Mouse (Mus musculus) heart, embryonic 11.5 days (tissue): ENCODE results near the gene Dmpk. TPM values are rescaled to one million over a fixed set of nuclear protein-coding genes. Genes with fewer than 3 reads are reported as not detected.
"Not testable (repeated sequence)": the region's sequence is repeated elsewhere in the genome, so short reads cannot be mapped to it uniquely, and the experiment has no call there.

Experiments
- ATAC-seq: fragments of 200-750 bp; cut with Nextera tagmentation; replicated peaks from 2 replicates; pipeline ENCODE4 v1.8.0; 2017; ENCODE audit warnings: moderate library complexity; ENCODE audit not compliant: insufficient number of reproducible peaks, low FRiP score, low TSS enrichment
- H3K27ac ChIP-seq: fragments of 300-500 bp; sonication (generic); 2 replicates; pipeline ENCODE4 v1.5.1; 2014; ENCODE audit warnings: mild to moderate bottlenecking, low read depth, low read length
- H3K27me3 ChIP-seq: fragments of 300-500 bp; sonication (generic); 2 replicates; pipeline ENCODE4 v1.6.1; 2014; ENCODE audit warnings: mild to moderate bottlenecking, low read length, mixed read lengths; ENCODE audit not compliant: control insufficient read depth, insufficient read depth
- H3K36me3 ChIP-seq: fragments of 300-500 bp; sonication (generic); 2 replicates; pipeline ENCODE4 v1.6.1; 2014; ENCODE audit warnings: mild to moderate bottlenecking, low read length, moderate library complexity, mixed read lengths; ENCODE audit not compliant: control insufficient read depth, insufficient read depth
- H3K4me1 ChIP-seq: fragments of 300-500 bp; sonication (generic); 2 replicates; pipeline ENCODE4 v1.6.1; 2014; ENCODE audit warnings: low read length; ENCODE audit not compliant: control insufficient read depth, insufficient read depth
- H3K4me2 ChIP-seq: fragments of 300-500 bp; sonication (generic); 2 replicates; pipeline ENCODE4 v1.6.1; 2014; ENCODE audit warnings: mild to moderate bottlenecking, moderate library complexity
- H3K4me3 ChIP-seq: fragments of 300-500 bp; sonication (generic); 2 replicates; pipeline ENCODE4 v1.5.1; 2014; ENCODE audit warnings: low read depth, low read length
- H3K9ac ChIP-seq: fragments of 300-500 bp; sonication (generic); 2 replicates; pipeline ENCODE4 v1.6.1; 2014; ENCODE audit warnings: mild to moderate bottlenecking, low read depth, low read length, moderate library complexity
- H3K9me3 ChIP-seq: fragments of 300-500 bp; sonication (generic); replicated peaks from 2 replicates; pipeline ENCODE4 v1.6.1; 2016; ENCODE audit warnings: low read length; ENCODE audit not compliant: control insufficient read depth
- WGBS: fragments of 180-500 bp; shearing (Covaris S2); extraction: QIAGEN DNeasy Blood & Tissue Kit; methylation state at CpG from one replicate; pipeline ENCODE4 v1.1.7; 2014; ENCODE audit not compliant: insufficient replicate concordance; 5-methylcytosine and 5-hydroxymethylcytosine counted together
- polyA plus RNA-seq: library from polyadenylated mRNA; unstranded; fragments of >200 nt; fragmentation: Nextera tagmentation; extraction: Ambion mirVana; gene quantifications from 2 replicates; pipeline ENCODE4 v1.2.1, GENCODE M21; 2014

Dmpk gene
- polyA plus RNA-seq, 1 experiment from 2014 or later: 17.0 TPM

DNA sequence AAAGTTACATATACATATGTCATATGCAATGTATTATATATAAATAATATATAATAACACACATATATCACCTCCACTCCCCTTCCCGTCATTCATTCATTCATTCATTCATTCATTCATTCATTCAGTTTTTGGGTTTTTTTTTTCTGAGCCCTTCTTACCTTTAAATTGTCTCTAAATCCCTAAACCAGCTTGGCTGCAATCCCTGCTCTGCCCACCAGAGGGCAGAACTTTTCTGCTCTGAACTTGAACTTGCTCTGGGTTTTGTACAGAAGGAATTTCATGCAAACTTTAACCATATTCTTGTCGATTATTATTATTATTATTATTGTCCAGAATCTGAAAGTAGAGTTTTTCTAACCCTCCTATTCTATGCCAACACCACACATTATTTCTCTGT, 14.9 kb upstream of the Dmpk start:
- Histone ChIP-seq H3K27ac (no peak overlapping the region), H3K4me1 (no peaks in the 10 kb centered on the region), H3K27me3 (peaks cover 36% of the 10 kb centered on the region), H3K36me3 (no peaks in the 10 kb centered on the region), H3K4me2 (no peak overlapping the region), H3K4me3 (no peak overlapping the region), H3K9ac (no peak overlapping the region), H3K9me3 (peaks cover 4% of the 10 kb centered on the region; the same call in 1 of the 2 replicates)
- no peak for ATAC-seq
- 4% methylated on average over 2 of the region's 2 CpGs for WGBS

DNA sequence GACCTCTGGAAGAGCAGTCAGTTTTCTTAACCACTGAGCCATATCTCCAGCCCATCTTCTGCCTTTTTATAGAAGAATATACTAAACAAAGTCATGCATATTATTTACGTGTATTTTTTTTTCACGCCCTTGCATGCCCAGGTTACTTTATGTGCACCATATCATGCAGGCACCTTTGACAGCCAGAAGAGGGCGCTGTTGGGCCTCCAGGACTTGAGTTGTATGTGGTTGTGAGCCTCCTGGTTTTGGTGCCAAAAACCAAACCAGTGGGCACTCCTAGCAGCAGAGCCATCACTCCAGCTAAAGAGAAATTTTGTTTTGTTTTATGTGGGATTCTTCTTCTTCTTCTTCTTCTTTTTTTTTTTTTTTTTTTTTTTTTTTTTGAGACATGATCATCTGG, 14.1 kb upstream of the Dmpk start:
- Histone ChIP-seq H3K4me2 (no peak overlapping the region), H3K27ac (no peak overlapping the region), H3K36me3 (no peaks in the 10 kb centered on the region), H3K27me3 (peaks cover 30% of the 10 kb centered on the region), H3K4me1 (no peaks in the 10 kb centered on the region), H3K4me3 (no peak overlapping the region), H3K9ac (no peak overlapping the region), H3K9me3 (peaks cover 4% of the 10 kb centered on the region; the same call in 1 of the 2 replicates)
- no peak for ATAC-seq
- WGBS: 47% methylated on average over 3 of the region's 3 CpGs

- H3K9me3 ChIP-seq, H3K36me3 ChIP-seq, H3K4me3 ChIP-seq, H3K4me1 ChIP-seq, ATAC-seq, H3K4me2 ChIP-seq, H3K9ac ChIP-seq, H3K27ac ChIP-seq: not testable (repeated sequence)
- H3K27me3 ChIP-seq: peaks cover 15% of the 10 kb centered on the region
- WGBS: 48% methylated on average over 3 of the region's 3 CpGs
Measured at GRCm38 (mm10) chr7:19071024-19071423, 12.6 kb upstream of the Dmpk start.

DNA sequence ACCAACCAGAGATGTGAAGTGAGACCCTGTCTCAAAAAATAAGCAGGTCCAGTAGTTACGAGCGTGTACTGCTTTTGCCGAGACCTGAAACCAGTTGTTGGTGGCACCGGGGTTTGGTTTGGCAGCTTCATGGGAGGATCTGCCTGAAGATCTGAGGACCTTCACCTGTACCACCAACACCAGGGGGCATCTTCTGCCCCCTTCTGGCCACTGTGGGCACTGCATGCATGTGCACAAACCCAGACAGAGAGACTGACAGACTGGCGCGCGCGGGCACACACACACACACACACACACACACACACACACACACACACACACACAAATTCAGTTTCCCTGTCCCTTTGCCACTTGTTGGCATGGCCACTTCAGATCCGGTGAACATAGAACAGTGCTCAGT, 10.1 kb upstream of the Dmpk start:
- Histone ChIP-seq H3K9me3 (no peaks in the 10 kb centered on the region), H3K27ac (no peak overlapping the region), H3K27me3 (no peaks in the 10 kb centered on the region), H3K4me2 (no peak overlapping the region), H3K4me1 (peaks cover 15% of the 10 kb centered on the region), H3K9ac (no peak overlapping the region), H3K36me3 (peaks cover 4% of the 10 kb centered on the region; the same call in 1 of the 2 replicates), H3K4me3 (no peak overlapping the region)
- WGBS: 73% methylated on average over 9 of the region's 9 CpGs
- ATAC-seq: no peak

DNA sequence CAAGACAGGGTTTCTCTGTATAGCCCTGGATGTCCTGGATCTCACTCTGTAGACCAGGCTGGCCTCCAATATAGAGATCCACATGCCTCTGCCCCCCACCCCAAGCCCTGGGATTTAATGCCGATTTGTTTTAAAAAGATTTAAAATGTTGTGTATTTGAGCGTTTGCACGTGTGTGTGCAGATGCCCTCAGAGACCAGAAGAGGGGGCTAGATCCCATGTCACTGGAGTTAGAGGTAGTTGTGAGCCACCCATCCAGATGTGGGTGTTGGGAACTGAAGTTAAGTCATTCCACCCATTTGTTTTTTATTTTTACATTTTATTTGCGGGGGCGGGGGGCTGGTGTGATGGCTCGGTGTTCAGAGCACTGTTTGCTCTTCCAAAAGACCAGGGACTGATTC, 9.2 kb upstream of the Dmpk start:
- peaks cover 10% of the 10 kb centered on the region; the same call in 1 of the 2 replicates for H3K36me3 ChIP-seq
- H3K4me1 ChIP-seq: peaks cover 15% of the 10 kb centered on the region
- H3K9ac ChIP-seq: no peak overlapping the region
- 91% methylated on average over 6 of the region's 6 CpGs for WGBS
- no peak overlapping the region for H3K4me2 ChIP-seq
- H3K27me3 ChIP-seq: no peaks in the 10 kb centered on the region
- no peak overlapping the region for H3K27ac ChIP-seq
- no peak overlapping the region for H3K4me3 ChIP-seq
- ATAC-seq: no peak
- no peaks in the 10 kb centered on the region for H3K9me3 ChIP-seq

- Histone ChIP-seq H3K4me2 (peak overlapping the region; percentile 94), H3K4me3 (peak overlapping the region; percentile 97), H3K27me3 (no peaks in the 10 kb centered on the region), H3K9me3 (no peaks in the 10 kb centered on the region), H3K9ac (0 out of 2 replicates have a peak overlapping the region, but pooled peaks have one; percentile 11), H3K27ac (no peak overlapping the region), H3K36me3 (peaks cover 13% of the 10 kb centered on the region), H3K4me1 (peaks cover 15% of the 10 kb centered on the region)
- WGBS: 53% methylated on average over 5 of the region's 5 CpGs
- no peak for ATAC-seq
Measured at GRCm38 (mm10) chr7:19075231-19075630, 8.4 kb upstream of the Dmpk start.

- H3K36me3 ChIP-seq: peaks cover 19% of the 10 kb centered on the region
Measured at GRCm38 (mm10) chr7:19075723-19076585, 7.7 kb upstream of the Dmpk start, which contains the start of gene Dmwd. Gene Dmwd (plus strand): TSS chr7:19076227.

DNA sequence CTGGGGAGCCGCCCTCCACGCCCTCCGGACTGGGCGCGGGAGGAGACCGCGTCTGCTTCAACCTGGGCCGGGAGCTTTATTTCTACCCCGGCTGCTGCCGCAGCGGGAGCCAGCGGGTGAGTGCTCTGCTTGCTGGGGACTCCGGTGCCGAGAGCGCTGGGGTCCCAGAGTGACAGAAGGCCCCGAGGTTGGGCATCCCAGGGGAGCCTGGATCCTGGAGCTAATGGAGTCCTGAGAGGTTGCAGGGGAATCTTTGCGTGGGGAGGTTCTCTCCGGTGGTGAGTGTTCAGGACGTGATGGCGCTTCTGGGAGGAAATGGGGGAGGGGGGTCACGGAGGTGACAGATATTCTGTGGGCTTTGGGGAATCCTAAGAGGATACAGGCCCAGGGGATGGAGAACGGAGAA, 7.1 kb upstream of the Dmpk start:
- Histone ChIP-seq H3K27me3 (no peaks in the 10 kb centered on the region), H3K4me1 (peaks cover 15% of the 10 kb centered on the region), H3K36me3 (peaks cover 25% of the 10 kb centered on the region), H3K9ac (peak overlapping the region; percentile 94), H3K27ac (peak overlapping the region; percentile 81), H3K4me3 (peak overlapping the region; percentile 97), H3K9me3 (no peaks in the 10 kb centered on the region), H3K4me2 (peak overlapping the region; percentile 94)
- ATAC-seq: no peak
- under 1% methylated on average over 22 of the region's 22 CpGs for WGBS

More at GRCm38 (mm10) chr7:19075723-19076585, 7.7 kb upstream of the Dmpk start, which contains the start of gene Dmwd:
- 2% methylated on average over 56 of the region's 91 CpGs for WGBS
- H3K9ac ChIP-seq: peak within 1 kb of the TSS; percentile 94
- no peaks in the 10 kb centered on the region for H3K9me3 ChIP-seq
- H3K4me1 ChIP-seq: peaks cover 15% of the 10 kb centered on the region
- H3K27me3 ChIP-seq: no peaks in the 10 kb centered on the region
- ATAC-seq: peak; percentile 96
- H3K27ac ChIP-seq: peak within 1 kb of the TSS; percentile 81
- H3K4me3 ChIP-seq: peak within 1 kb of the TSS; percentile 97
- peak within 1 kb of the TSS; percentile 94 for H3K4me2 ChIP-seq
